Mouse (Mus musculus): Measurements from ENCODE around the gene Clptm1.

Clptm1 gene

DNA sequence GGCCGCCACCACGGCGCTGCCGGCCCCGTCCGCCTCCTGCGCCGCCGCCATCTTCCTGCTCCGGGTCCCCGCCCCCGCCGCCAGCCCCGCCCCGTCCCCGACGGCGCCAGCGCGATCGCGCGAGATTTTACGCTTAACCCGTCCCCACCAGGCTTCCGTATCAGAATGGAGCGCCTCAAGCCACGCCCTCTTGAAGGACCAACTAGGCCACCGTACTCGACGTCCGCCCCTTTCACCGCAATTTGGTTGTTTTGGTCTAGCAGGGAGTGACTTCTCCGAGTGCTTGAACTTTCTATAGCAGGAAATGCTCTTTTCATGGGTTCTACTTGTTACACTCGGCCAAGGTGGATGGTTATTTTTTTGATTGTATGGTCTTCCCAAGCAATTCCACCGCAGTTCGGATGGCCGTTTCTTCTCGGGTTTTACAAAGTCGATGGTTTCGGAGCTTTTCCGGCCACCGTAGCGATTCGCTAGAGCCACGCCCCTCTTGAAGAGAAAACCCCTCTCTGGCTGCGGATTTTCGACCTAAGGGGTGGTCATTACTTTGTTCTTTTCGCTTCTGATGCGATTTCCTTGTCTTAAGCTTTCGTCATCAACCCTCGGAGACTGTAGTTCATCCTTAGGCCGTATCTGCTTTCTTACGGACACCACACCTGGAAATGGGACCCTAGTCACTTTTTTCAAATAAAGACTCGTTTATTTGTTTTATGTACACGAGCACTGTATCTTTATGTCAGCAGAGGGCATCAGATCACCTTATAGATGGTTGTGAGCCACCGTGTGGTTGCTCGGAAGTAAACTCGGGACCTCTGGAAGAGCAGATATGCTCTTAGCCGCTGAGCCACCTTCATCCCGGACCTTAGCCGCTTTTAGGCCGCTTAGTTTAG lies at the start of gene Clptm1:
Gene Clptm1, minus strand, starts transcription at position 79 of the 887 bp plus-strand sequence.
- in situ Hi-C loops (cut with MboI, MseI), result no loop called here

- in situ Hi-C loops (cut with MboI, MseI), result no loop called here
Measured at GRCm38 (mm10) chr7:19713598-19713997, 48.8 kb upstream of the Clptm1 start.

- in situ Hi-C loops (cut with MboI, MseI), result no loop called here
Measured at GRCm38 (mm10) chr7:19713196-19713595, 48.4 kb upstream of the Clptm1 start.

DNA sequence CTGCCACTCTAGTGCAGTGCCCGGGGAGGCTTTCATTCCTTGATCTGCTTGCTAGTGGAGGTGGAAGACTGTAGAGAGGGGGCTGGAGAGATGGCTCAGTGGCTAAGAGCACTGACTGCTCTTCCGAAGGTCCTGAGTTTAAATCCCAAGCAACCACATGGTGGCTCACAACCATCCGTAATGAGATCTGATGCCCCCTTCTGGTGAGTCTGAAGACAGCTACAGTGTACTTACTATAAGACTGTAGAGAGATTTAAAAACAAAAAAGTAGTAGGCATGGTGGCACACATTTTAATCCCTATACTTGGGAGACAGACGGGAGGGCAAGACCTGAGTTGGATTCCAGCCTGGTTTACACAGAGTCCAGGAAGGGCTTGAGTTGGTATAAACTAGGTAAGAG lies 47.6 kb upstream of the Clptm1 start:
- in situ Hi-C loops (cut with MboI, MseI), result no loop called here

- in situ Hi-C loops (cut with MboI, MseI), result no loop called here
Measured at GRCm38 (mm10) chr7:19710650-19711049, 45.8 kb upstream of the Clptm1 start.

GRCm38 (mm10) chr7:19705271-19705670 lies 40.4 kb upstream of the Clptm1 start:
- in situ Hi-C loops (cut with MboI, MseI), result no loop called here

GRCm38 (mm10) chr7:19704475-19704874 lies 39.6 kb upstream of the Clptm1 start:
- in situ Hi-C loops (cut with MboI, MseI), result no loop called here

DNA sequence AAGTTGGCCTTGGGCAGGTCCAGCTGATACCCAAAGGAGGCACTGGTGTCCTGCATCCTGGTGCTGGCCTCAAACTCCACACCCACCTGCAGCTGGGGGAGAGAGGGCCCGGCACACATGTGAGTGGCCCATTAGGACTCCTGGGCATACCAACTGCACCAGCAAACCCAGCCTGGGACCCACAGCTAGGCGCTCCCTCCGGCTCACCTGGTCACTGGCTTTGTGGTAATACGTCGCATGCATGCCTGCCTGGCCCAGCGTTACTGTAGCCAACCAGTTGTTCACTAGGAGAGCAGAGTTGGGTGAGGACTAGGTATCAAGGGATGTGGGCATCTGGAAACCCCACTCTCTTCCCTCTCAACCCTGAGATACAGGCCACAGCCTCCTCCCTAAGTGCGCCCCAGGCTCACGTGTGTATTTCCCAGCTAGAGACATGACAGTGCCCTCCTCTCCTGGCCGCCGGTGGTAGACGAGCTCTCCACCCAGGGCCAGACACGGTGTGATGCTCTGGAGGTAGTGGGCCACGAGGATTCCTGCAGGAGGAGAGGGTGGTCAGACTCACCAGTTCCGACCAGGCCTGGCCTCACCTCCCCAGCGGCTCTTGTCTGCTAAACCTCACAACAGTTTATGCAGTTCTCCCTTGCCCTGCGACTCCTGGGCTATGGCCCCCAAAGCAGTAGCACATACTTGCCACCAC lies 38.2 kb upstream of the Clptm1 start:
- in situ Hi-C loops (cut with MboI, MseI), result no loop called here

- in situ Hi-C loops (cut with MboI, MseI), result no loop called here
Measured at GRCm38 (mm10) chr7:19701069-19701761, 36.4 kb upstream of the Clptm1 start.

GRCm38 (mm10) chr7:19700299-19701068 lies 35.7 kb upstream of the Clptm1 start:
- in situ Hi-C loops (cut with MboI, MseI), result no loop called here

GRCm38 (mm10) chr7:19699827-19700148 lies 35.0 kb upstream of the Clptm1 start:
- in situ Hi-C loops (cut with MboI, MseI), result no loop called here

DNA sequence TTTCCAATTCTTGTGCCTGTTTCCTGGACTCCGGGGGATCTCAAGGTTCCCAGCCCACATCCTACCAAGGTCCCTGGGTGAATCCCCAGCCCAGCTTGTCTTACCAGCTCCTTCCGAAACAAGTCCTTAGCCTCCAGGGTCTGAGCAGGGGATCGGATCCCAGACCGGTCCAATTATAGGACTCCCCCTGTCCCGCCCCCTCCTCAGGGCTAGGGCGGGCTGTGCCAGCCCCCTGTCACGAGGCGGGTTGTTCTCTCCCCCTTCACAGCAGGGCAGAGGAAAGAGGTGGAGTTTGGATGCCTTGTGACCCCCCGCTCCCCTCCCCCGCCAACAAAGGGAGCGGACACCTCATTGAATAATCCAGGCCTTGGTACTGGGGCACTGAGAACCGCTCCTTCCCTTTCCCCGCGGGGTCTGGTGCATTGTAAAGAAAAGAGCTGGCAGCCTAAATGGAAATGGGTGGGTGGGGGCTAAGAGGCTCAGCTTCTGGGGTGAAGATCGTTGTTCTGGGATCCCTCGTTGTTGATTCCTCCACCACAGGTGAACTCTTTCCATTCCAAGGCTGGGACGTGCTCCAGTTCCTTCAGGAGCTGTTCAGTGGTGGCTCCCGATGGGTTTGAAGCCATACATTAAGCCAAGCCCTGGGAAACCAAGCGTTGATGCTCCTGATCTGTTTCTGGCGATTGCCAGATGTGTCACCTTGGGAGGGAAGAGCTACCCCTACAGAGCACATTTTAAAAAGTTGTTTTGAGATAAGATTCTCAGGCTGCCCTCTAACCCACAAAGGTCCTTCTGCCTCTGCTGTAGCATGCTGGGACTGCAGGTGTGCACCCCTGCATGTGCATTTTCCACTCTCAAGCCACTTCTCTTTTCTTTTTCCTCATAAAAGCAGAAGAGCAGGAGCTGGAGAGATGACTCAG lies 34.3 kb upstream of the Clptm1 start, which contains the start of gene Apoe:
Gene Apoe, minus strand, starts transcription at position 282 of the 920 bp plus-strand sequence.
- in situ Hi-C loops (cut with MboI, MseI), result no loop called here

DNA sequence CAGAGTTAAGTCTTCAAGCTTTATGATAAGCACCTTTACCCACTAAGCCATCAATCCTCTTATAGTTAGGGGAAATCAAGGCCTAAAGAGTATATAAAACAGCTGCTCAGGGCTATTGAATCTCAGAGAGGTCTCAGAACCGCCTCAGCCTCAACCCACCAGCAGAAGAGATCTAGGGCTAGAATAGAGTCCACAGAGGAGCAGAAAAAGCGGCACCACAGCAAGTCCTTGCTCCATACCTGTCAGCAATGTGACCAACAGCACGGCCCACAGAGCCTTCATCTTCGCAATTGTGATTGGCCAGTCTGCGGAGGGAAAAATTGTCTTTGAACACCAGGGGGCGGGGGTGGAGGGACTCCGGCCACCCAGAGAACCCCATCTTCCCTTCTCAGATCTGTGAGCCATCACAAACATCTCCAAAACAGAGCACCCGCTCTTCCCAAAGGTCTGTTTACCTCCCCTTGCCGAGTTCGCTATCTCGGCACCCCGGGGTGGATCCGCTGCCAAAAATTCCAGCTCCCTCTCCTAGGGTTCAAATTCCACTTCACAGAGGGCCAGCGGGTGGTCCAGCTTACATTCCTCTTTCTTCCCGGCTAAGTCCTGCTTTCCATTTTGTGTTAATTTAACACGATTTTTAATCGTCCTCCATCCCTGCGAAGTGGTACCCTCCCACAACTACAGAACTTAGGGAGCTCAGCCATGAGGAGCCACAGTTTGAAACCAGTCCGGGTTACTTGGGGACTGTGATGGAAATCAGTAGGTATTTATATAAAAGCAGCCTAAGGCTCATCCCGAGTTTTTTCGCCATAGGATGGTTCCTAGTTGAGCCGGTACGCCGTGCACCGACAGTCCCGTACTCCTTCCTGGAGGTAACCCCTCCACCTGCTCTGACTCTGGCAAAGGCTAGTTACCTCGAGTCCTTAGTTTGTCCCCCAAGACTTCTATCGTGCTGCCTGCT lies 33.4 kb upstream of the Clptm1 start:
- in situ Hi-C loops (cut with MboI, MseI), result no loop called here

- in situ Hi-C loops (cut with MboI, MseI), result no loop called here
Measured at GRCm38 (mm10) chr7:19696336-19696873, 31.6 kb upstream of the Clptm1 start.

DNA sequence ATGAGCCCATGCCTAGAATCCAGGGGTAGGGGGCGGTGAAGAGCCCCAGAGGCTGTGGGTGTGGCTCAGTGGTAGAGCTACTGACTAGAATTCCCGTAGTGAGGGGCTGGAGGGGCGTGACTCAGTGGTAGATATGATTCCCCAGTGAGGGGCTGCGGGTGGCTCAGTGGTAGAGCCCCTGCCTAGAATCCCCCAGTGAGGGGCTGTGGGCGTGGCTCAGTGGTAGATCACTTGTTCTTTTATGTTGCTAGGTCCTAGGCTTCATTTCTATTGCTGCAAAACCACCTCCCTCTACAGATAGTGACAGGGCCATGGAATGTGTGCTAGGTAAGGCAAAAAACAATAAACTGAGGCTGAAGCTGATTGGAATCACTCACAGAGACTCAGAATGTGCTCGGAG lies 31.0 kb upstream of the Clptm1 start:
- in situ Hi-C loops (cut with MboI, MseI), result no loop called here

GRCm38 (mm10) chr7:19695213-19695594 lies 30.4 kb upstream of the Clptm1 start:
- in situ Hi-C loops (cut with MboI, MseI), result no loop called here

GRCm38 (mm10) chr7:19694336-19695212 lies 29.7 kb upstream of the Clptm1 start:
- in situ Hi-C loops (cut with MboI, MseI), result no loop called here

DNA sequence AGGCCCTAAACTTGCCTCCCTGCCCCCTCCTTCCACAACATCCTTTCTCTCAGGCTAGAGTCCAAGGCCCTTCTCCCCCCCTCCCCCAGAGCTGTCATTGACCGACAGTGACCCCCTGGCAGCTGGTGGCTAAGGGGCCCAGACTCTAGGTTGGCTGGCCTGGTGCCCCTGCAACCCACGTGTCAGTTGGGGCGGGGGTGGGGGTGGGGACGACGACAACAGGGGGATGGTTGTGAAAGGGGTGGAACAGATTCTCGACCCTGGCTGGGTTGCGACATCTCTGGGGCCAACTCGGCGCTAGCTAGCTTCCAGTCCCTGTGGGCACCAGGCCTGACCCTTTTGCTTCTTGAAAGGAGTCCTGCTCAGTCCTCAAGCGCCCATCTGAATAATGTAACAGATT lies 28.6 kb upstream of the Clptm1 start:
- in situ Hi-C loops (cut with MboI, MseI), result no loop called here

All from T-helper 1 cell (primary cell).